45 mouse cellular contexts compared by ENCODE assay signal in genomic region chr13:95496601-95497000, GRCm38 (mm10). TPM values are rescaled to one million over a fixed set of nuclear protein-coding genes. Genes with fewer than 3 reads are reported as not detected.
"Had no signal": no experiment of that assay in that cellular context is flagged by ENCODE, and none has a peak within 500 bp of the region (broad histone marks: within the 10 kb centered on the region; RNA-seq: fewer than 3 reads in every experiment).

No protein-coding gene starts in this region.

- ATAC-seq: liver, embryonic 12.5 days; liver, postnatal 0 days; lung, postnatal 0 days; midbrain, embryonic 13.5 days; midbrain, embryonic 15.5 days had no signal

- DNase-seq: left cerebral cortex, postnatal 4 days; liver; liver, embryonic 13.5 days; liver, postnatal 0 days; lung, adult 18-20 months; lung, adult 2 months; lung, embryonic 14.5 days; lung, postnatal 10 days; lung, postnatal 14 days; lung, postnatal 36 days; lung, postnatal 4 days; midbrain, embryonic 14.5 days had no signal

RNA-seq across cellular contexts. Expression of gene S100z, which starts 18.1 kb away (rescaled TPM):
- total RNA-seq: left cerebral cortex, adult 8-10 months; left cerebral cortex, postnatal 10 days; left cerebral cortex, postnatal 14 days; left cerebral cortex, postnatal 25 days; left cerebral cortex, postnatal 36 days; left cerebral cortex, postnatal 4 days; liver, adult 2 months; megakaryocyte-erythroid progenitor cell, adult 5-6 weeks; midbrain, postnatal 0 days; monocyte, adult 5-6 weeks had no signal
- polyA plus RNA-seq: limb, embryonic 10.5 days; limb, embryonic 11.5 days; limb, embryonic 12.5 days; limb, embryonic 13.5 days; limb, embryonic 14.5 days; limb, embryonic 15.5 days; liver, adult 2 months; liver, embryonic 11.5 days; liver, embryonic 12.5 days; liver, embryonic 13.5 days; liver, embryonic 14.5 days; liver, embryonic 15.5 days; liver, embryonic 16.5 days; liver, postnatal 0 days; lung, adult 2 months; lung, embryonic 15.5 days; lung, embryonic 16.5 days; lung, postnatal 0 days; macrophage; midbrain, embryonic 10.5 days; midbrain, embryonic 11.5 days; midbrain, embryonic 12.5 days; midbrain, embryonic 13.5 days; midbrain, embryonic 14.5 days; midbrain, embryonic 15.5 days; midbrain, embryonic 16.5 days; midbrain, postnatal 0 days; myocyte; neural tube, embryonic 11.5 days; neural tube, embryonic 12.5 days had no signal

RNA-seq across cellular contexts. Expression of gene F2rl1, which starts 28.4 kb away (rescaled TPM):
- polyA plus RNA-seq: limb, embryonic 10.5 days; macrophage; myocyte; neural tube, embryonic 11.5 days had no signal

RNA-seq across cellular contexts. Expression of gene Crhbp, which starts 51.9 kb away (rescaled TPM):
- total RNA-seq: liver, adult 2 months; megakaryocyte-erythroid progenitor cell, adult 5-6 weeks; monocyte, adult 5-6 weeks had no signal
- polyA plus RNA-seq: liver, adult 2 months; liver, embryonic 12.5 days; liver, embryonic 13.5 days; lung, adult 2 months; lung, postnatal 0 days; macrophage had no signal
